Mouse (Mus musculus) heart, adult 11 months (tissue): ENCODE data around the gene Taar5.

Experiments
- DNase-seq: peaks from one replicate; pipeline ENCODE4 v3.0.0; 2022

The Taar5 gene

DNA sequence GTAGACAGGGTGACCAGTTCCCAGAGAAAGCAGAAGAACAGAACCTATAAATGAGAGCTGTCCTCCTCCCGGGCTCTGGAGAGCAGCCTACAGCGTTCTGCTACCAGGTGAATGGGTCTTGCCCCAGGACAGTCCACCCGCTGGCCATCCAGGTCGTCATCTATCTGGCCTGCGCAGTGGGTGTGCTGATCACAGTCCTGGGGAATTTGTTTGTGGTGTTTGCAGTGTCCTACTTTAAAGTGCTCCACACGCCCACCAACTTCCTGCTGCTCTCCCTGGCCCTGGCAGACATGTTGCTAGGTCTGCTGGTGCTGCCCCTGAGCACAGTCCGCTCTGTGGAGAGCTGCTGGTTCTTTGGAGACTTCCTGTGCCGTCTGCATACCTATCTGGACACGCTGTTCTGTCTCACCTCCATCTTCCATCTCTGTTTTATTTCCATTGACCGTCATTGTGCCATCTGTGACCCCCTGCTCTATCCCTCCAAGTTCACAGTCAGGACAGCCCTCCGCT is at the start of gene Taar5:
TSS of gene Taar5 (plus strand) at position 51 of the 510 bp plus-strand sequence.
- peak; percentile 72 for DNase-seq

DNA sequence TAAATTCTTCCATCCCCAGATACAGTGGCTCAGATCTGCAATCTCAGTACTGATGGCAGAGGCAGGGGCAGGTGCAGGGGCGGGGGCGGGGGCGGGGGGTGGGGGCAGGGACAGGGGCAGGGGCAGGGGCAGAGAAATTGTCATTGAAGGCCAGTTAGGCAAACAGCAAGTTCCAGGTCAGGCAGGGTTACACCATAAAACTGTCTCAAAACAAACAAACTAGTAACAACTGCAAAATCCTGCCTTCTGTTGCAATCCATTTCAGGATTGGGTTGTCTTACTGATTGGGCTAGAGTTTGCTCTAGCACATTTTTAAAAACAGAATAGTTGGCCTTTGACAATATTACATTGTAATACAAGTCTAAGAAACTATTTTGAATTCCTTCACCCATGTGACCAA is 48.0 kb upstream of the Taar5 start:
- no peak for DNase-seq

DNA sequence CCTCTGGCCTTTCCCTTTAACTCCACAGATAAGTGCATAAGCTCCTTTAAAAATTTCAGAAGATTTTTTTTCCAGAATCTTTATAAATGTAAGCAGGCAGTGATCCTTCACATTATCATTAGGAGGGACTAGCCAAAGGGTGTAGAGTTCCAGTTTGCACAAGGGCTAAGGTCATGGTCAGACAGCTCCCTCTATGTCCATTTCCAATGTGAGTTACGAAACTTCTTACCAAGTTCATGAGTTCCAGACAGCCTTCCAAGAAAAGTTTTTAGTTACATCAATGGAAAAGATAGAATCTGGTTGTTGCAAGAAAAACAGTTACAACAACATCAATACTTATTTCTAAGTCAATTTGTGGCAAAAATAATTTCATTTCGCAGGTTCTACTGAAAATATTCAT is 46.6 kb upstream of the Taar5 start:
- no peak for DNase-seq

DNA sequence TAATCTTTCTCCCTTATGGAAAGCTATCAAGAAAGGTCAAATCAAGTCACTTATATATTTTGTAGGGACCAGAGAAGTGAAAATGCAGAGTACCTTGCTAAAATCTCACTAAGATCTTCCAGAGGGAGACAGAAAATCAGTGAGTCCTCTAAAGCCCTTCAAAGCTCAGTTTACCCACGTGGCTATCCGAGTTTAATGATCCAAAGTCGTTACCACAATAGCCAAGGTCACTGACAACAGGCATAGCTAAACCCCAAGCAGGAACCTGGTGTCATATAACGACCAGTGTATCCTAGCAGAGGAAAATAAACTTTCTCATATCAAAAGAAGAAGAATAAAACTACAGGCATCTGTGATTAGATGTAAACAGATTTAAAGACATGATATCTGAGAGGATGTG is 32.9 kb upstream of the Taar5 start:
- DNase-seq, result peak; percentile 51

DNA sequence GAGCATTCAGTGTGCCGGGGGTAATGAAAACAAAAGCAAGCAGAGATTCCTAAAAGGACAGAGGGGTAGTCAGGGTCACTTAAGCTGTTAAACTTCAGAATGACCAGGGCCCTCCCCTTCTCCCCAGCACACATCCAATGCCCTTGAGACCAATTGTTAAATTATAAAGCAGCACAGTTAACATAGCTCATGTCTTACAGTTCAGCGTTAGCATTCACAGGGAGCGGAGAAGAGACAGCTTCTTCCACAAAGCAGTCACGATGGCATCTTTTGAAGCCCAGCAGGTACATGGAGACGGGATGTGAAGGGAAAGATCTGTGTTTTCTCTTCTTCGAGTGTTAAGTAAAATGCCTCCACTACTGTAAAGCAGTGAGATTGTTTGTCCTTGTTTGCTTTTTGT is 32.2 kb upstream of the Taar5 start, which contains the start of gene Taar2:
TSS of gene Taar2 (plus strand) at position 261 of the 400 bp plus-strand sequence.
- no peak for DNase-seq

DNA sequence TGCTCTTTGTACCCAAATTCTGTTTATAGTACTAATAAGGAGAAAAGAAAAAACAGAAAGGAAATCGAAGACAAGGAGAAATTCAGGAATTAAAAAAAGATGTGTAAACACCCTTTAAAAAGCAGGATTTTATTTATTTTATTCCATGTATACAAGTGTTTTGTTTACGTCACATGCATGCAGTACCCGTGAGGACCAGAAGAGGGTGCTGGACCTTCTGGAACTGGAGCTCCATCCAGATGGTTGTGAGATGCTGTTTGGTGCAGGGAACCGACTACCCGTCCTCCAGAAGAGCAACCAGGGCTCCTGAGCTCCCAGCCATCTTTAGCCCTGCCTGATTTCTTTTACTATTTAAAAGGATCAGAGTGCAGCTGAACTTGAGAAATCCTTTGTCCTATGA is 28.0 kb upstream of the Taar5 start:
- no peak for DNase-seq

DNA sequence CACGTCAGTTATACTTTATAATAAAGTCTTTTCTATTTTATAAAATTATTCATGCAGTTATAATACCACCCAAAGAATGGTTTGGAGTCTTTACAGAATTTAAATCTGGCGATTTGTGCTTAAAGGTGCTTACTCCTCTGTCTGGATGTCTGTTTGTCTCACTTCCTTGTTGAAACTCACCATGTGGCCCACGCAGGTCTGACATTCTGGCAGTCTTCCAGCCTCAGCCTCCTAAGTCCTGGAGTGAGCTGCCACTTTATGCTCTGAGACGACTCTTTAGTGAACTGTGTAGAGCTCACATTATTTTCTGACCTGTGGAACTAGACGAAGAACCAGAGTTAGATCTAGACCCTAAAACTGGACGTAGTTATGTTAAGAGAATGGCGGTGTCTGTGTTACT is 22.5 kb upstream of the Taar5 start:
- peak; percentile 43 for DNase-seq

DNA sequence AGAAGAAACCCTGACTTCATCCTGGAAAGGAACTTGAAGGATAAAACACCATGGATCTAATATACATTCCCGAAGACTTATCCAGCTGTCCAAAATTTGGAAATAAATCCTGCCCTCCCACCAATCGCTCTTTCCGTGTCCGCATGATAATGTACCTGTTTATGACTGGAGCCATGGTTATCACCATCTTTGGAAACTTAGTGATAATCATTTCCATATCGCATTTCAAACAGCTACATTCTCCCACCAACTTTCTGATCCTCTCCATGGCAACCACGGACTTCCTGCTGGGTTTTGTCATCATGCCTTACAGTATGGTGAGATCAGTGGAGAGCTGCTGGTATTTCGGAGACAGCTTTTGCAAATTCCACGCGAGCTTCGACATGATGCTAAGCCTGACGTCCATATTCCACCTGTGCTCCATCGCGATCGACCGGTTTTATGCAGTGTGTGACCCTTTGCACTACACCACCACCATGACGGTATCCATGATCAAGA is 20.9 kb upstream of the Taar5 start, which contains the start of gene Taar3:
TSS of gene Taar3 (plus strand) at position 51 of the 498 bp plus-strand sequence.
- peak; percentile 57 for DNase-seq

DNA sequence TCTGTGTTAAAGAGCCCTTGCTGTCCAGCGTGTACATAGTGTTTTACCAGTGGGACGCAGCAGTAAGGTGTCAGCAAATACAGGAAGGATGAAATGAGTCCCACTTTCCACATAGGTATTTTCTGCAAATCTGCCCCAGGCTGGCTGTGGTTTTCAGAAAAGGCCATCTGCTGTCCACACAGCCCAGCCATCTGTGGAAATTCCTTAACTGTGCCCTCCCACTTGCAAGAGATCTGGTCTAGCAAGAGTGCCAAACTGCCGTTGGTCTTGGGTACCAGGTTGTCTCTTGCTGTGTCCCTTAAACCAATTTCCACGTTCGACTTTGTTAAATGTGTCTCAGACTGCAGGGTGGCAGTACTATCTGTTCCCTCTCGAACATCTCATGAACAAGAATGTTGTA is 18.8 kb upstream of the Taar5 start:
- peak; percentile 30 for DNase-seq

DNA sequence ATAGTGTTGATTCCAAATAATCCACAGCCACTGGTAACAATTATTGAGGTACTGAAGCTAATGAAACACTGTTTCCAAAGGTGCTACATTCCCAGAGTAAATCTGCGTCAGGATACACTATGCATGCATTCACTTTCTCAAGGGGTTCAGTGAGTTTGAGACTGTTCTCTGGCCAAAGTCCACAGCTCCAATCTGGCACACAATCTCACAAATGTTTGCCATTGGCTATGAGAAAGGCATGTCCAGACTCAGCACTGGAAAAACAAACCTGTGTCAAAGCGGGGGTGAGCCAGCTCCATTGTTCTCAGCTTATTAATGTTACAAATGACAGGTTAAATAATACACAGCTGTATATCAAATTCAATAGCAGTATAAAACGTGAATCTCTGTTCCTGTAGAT is 11.4 kb upstream of the Taar5 start:
- DNase-seq, result peak; percentile 64

DNA sequence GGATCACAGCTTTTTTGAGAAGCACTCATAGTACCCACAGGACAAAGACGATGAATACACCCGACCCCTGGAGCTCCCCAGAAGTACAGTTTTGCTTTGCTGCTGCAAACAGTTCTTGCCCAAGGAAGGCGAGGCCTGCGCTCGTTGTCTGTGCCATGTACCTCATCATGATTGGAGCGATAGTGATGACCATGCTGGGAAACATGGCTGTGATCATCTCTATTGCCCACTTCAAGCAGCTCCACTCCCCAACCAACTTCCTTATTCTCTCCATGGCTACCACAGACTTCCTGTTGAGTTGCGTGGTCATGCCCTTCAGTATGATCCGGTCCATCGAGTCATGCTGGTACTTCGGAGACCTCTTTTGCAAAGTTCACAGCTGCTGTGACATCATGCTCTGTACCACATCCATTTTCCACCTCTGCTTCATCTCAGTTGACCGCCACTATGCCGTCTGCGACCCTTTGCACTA is 10.0 kb upstream of the Taar5 start, which contains the start of gene Taar4:
TSS of gene Taar4 (plus strand) at position 51 of the 472 bp plus-strand sequence.
- DNase-seq, result peak; percentile 68

DNA sequence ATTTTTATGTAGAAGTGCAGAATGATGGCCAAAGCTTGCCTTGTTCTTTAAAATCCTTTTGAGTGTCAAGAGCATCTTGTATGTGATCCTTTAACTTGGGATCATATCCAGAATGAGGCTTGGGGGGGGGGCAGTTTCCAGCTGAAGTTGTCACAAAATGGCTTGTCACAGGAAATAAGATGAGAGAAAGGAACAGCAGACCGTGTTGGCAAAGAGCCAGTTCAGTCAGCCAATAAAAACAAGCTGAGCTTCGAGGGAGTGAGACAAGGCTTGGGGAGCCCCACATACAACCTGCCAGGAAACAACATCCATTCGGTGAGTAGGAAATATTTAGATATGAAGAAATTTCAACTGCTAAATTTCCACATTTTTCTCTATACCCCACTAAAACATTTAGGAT is 7.1 kb upstream of the Taar5 start:
- peak; percentile 51 for DNase-seq

DNA sequence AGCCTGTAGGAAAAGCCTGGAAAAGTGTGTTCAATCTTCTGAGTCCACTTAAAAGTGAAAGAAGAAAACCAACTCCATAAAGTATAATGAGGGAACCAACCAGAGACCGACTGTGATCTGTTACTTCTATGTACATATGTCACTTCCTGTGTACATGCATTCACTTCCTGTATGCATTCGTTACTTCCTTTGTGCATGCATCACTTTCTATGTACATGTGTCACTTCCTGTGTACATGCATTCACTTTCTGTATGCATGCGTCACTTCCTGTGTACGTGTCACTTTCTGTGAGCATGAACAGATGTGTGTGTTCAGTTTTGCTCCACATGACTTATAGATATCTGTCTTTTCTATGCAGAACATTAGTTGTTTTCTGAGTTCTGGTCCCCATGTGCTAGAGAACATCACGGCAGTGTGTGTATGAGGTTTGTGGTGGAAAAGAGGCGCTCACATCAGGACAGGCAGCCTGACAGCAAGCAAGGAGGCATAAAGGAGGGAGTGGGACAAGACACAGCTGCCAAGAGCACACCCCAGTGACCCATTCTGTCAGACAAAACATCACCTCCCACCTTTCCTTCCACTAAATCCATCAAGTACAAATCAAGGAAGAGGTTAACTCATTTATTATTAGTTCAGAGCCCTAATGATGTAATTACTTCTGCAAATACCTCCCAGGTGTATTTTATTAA is 5.4 kb upstream of the Taar5 start:
- peak; percentile 28 for DNase-seq

DNA sequence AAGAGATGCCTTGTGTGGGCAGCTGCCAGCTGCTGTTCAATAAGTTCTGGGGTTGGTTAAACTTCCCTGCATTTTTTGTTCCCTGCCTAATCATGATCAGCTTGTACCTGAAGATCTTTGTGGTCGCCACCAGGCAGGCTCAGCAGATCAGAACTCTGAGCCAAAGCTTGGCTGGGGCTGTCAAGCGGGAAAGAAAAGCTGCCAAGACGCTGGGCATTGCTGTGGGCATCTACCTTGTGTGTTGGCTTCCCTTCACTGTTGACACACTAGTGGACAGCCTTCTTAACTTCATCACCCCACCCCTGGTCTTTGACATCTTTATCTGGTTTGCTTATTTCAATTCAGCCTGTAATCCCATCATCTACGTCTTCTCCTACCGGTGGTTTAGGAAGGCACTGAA is 750 bp downstream of the Taar5 start:
- peak; percentile 36 for DNase-seq

DNA sequence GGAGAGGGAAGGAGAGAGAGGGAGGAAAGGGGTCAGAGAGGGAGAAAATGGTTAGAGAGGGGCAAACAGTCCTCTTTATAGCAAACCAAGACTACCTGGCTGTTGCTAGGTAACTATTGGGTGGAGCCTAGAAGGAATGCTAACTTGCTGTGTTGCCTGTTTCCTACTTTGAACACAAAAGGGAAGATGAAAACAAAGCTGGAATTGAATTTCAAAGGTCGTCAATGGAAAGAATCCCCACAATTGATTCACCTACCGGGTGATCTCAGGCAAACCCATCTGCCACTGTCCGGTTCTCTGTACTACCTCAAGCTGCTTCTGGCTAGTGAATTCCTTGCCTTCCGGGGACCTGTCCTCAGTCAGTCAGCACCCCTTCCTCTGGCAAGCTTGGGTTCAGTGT is 7.5 kb downstream of the Taar5 start:
- no peak for DNase-seq

DNA sequence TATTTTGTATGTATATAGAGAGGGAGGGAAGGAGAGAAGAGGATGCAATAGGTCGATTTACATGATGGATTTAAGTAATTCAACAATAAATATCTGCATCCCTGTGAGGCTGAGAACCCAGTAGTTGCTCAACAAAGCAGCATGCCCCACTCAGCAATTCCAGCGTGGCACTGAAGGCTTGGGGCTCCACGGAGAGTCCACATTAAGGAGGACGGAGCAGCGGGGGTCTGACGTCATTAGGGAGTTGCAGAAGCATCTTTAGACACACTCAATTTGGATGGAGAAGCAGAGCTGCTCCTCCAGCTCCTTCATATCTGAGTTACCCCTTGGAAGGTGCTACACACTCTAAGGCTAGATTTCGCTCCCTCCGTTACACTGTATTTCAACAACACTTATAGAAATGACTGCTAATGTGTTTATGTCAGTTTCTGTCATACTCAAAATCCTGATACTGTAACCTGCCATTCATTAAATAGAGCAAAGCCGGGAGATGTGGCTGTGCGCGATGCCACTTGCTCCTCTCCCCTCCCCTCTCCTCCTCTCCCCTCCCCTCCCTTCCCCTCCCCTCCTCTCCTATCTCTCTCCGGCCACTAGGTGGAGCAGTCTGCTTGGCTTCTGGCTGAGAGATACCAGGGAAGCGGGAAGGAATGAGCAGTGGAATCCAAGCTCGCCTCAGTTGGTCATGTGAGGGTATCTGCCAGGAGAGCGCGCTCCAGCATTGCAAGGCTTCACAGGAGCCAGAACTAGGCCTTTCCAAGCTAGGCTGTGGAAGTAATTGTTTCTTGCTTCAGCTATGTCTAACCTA is 8.6 kb downstream of the Taar5 start:
- DNase-seq, result peak; percentile 95

DNA sequence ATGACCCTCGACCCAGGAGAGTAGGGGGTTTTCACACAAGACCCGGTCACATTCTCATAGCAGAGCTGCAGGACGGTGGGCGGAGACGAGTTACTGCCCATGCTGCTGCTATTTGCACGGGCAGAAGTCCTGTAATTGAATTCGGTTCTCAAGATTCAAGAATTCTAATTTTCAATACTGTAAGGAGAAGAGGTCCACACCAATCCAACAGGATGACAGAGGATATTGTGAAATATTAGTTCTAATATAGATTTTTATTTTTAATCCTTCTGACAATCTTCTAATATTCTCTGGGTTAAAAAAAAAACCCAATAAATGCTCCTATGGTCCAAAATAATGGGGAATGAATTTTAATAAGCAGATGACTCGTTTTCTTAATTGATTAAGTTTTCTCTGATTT is 15.0 kb downstream of the Taar5 start, which contains the start of gene Taar6:
TSS of gene Taar6 (minus strand) at position 101 of the 400 bp plus-strand sequence.
- no peak for DNase-seq

DNA sequence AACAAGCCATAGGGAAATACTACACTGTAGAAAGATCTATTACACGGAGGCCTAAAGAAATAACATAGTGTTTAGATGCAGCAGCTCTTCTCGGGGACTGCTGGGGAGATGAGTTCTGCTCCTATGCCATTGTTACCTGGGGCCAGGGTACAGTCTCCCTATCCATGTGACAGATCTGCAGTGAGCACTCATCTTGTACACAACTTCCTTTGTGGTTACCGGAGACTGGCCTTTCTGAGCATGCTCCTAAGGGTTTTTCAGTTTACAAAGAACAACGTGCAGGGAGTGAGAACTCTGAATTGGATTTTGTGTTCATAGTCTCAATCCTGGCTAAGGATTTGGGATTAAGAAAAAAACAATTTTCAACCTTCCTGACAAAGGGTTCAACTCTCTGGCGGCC is 15.9 kb downstream of the Taar5 start:
- DNase-seq, result no peak

DNA sequence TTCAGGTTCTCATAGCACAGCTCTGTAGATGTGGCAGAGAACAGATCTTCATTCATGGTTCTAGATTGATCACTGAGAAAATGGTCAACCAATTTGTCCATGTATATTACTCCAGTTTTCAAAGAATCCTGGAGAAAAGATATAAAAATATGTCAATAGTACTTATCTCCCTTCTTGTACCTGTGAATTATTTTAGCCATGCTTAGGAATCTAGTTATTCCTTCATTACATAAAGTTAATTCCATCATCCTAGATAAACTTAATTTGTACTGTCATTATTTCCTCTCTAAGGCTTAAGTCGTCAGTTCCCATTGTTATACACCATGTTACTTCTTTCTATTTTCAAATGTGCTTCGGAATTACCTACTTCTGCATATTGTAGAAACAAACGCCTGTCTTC is 22.9 kb downstream of the Taar5 start, which contains the start of gene Taar7a:
TSS of gene Taar7a (minus strand) at position 101 of the 400 bp plus-strand sequence.
- DNase-seq, result no peak

DNA sequence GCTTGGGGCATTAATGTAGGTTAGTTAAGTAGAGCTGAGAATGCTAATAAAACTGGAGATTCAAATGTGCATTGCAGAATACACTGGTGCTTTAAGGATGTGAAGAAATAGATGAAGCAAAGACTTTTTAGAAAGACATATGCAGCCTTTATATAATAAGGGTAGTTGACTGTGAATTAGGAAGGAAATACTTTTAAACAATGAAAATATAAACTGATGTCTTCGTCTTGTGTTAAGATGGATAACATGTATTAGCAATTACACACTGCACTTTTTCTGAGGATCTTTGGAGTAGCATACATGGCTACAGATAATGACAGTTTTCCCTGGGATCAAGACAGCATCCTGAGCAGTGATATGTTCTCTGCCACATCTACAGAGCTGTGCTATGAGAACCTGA is 29.1 kb downstream of the Taar5 start, which contains the start of gene Taar7b:
TSS of gene Taar7b (plus strand) at position 301 of the 400 bp plus-strand sequence.
- DNase-seq, result no peak

DNA sequence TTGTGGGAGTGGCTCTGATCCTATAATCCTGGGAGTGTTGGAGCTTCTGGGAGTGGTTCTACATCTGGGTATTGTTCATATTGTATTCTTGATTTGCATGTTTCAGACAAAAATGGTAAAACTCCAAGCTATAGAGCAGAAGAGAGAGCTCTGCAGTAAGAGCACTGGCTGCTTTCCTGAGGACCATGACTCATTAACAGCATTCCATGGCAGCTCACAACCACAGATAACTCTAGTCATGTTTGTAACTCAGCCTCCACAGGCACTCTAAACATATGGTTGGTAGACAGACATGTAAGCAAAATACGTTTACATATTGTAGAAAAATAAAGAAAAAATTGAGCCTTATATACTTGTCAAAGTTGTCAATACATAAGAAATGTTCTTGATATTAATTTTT is 35.9 kb downstream of the Taar5 start:
- DNase-seq, result no peak

DNA sequence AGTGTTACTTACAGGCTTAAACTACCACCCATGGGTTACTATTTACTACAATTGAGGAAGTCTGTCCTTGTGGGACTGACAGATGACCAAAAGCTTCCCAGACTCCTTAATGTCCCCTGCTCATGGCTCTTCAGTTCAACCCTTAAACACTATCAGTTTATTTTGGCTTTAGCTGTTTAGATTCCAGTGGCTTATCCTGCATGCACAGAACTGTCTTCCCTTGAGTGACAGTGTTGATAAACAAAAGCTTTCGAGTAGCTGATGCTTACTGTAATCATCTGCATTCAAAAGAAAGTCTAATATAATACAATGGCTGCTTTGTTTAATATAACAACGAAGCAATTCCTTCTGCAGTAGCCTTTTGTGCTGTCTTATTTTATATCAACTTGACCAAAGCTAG is 36.5 kb downstream of the Taar5 start:
- DNase-seq, result no peak

DNA sequence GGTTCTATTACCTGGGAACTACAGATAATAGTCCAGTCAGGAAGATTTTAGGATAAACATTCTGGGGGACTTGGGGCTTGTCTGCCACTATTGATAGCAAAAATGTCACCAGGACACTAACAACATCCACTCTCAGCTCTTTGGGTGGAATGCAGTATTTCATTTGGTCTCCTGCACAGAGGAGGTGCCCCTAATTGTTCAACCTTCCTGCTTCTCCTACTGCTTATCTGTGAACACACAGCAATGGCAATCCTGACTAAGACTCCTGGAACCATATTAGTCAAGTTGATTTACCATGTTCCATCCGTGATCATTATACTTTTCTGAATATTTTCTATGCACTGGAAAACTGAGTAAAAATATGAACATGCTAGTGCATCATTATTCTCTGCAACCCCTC is 37.6 kb downstream of the Taar5 start:
- DNase-seq, result no peak
